Mouse (Mus musculus): ENCODE measurements at regions not wholly inside any gene's neighbourhood (a gene's known extent, or its start where the extent isn't known, plus 50 kb on each side); places are given as distances from the start of the nearest gene placed in this dataset.

- TF ChIP-seq CTCF (IDR thresholded peaks at IDR 0.05; ENCODE audit: low read depth) = no peak
- Histone ChIP-seq H3K4me2 (replicated peaks; ENCODE audit: low read depth) (no peak overlapping the region), H3K9me3 (ENCODE audit: control insufficient read depth) (no peaks in the 10 kb centered on the region), H3K4me1 (replicated peaks; ENCODE audit: control insufficient read depth, insufficient read depth, low read length) (no peaks in the 10 kb centered on the region), H3K27me3 (replicated peaks; ENCODE audit: control insufficient read depth, insufficient read depth, low read length) (no peaks in the 10 kb centered on the region), H3K36me3 (ENCODE audit: control insufficient read depth, insufficient read depth) (no peaks in the 10 kb centered on the region), H3K27ac (ENCODE audit: low read depth, low read length) (no peak overlapping the region), H3K9ac (ENCODE audit: low read depth, low read length) (no peak overlapping the region), H3K4me3 (ENCODE audit: low read depth, low read length) (no peak overlapping the region)
- 78% methylated on average over 7 of the region's 7 CpGs for WGBS
- no peak for ATAC-seq
Observed at GRCm38 (mm10) chr2:131418130-131418529, 65.4 kb upstream of the Rnf24 start.

DNA sequence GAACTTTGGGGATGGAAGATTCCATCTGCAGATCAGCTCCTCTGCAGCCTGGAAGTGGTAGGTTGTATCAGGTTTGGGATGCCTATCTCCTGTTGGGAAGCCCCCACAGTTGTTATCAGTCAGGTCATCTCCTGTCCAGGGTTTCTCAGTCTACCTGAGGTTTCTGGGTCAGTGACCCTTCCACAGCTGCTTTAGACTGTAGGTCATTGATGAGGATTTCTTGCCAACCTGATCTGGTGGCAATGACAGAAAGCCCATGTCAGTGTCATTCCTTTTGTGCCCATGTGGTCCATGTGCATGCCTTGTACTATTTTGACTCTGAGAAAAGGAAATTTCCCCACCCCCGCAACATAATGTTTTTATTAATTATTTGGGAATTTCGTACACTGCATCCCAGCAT, 64.8 kb upstream of the Rnf24 start:
- Histone ChIP-seq H3K4me1 (replicated peaks; ENCODE audit: control insufficient read depth, insufficient read depth, low read length) (no peaks in the 10 kb centered on the region), H3K9me3 (ENCODE audit: control insufficient read depth) (no peaks in the 10 kb centered on the region), H3K27ac (ENCODE audit: low read depth, low read length) (no peak overlapping the region), H3K4me2 (replicated peaks; ENCODE audit: low read depth) (no peak overlapping the region), H3K9ac (ENCODE audit: low read depth, low read length) (no peak overlapping the region), H3K4me3 (ENCODE audit: low read depth, low read length) (no peak overlapping the region), H3K36me3 (ENCODE audit: control insufficient read depth, insufficient read depth) (no peaks in the 10 kb centered on the region), H3K27me3 (replicated peaks; ENCODE audit: control insufficient read depth, insufficient read depth, low read length) (no peaks in the 10 kb centered on the region)
- no peak for ATAC-seq
- 92% methylated on average over 2 of the region's 2 CpGs for WGBS
- TF ChIP-seq CTCF (IDR thresholded peaks at IDR 0.05; ENCODE audit: low read depth) = no peak

DNA sequence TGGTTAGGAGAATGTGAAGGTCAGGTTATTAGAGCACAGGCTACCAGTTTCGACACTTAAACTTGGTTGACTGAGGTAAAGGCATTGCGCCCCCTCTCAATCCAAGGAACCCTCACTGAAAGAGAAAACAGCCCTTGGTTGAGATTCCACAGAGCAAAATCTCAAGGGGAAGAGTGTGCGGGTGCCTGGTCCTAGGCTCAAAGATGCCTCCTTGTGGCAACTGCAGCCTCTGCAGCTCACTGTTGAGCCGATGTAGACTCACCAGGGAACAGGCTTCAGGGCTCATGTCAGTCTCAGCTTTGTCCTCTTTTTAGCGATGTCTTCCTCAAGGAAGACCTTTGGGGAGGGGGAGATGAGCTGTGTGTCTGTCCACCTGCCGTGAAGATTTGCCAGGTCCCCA, 63.8 kb upstream of the Rnf24 start:
- Histone ChIP-seq H3K9me3 (ENCODE audit: control insufficient read depth) (no peaks in the 10 kb centered on the region), H3K27me3 (replicated peaks; ENCODE audit: control insufficient read depth, insufficient read depth, low read length) (no peaks in the 10 kb centered on the region), H3K36me3 (ENCODE audit: control insufficient read depth, insufficient read depth) (no peaks in the 10 kb centered on the region), H3K27ac (ENCODE audit: low read depth, low read length) (no peak overlapping the region), H3K4me3 (ENCODE audit: low read depth, low read length) (no peak overlapping the region), H3K9ac (ENCODE audit: low read depth, low read length) (no peak overlapping the region), H3K4me1 (replicated peaks; ENCODE audit: control insufficient read depth, insufficient read depth, low read length) (no peaks in the 10 kb centered on the region), H3K4me2 (replicated peaks; ENCODE audit: low read depth) (no peak overlapping the region)
- peak; percentile 91 for TF ChIP-seq CTCF (IDR thresholded peaks at IDR 0.05; ENCODE audit: low read depth)
- WGBS = 26% methylated on average over 6 of the region's 6 CpGs
- ATAC-seq = peak; percentile 47; the same call in 1 of the 2 replicates

DNA sequence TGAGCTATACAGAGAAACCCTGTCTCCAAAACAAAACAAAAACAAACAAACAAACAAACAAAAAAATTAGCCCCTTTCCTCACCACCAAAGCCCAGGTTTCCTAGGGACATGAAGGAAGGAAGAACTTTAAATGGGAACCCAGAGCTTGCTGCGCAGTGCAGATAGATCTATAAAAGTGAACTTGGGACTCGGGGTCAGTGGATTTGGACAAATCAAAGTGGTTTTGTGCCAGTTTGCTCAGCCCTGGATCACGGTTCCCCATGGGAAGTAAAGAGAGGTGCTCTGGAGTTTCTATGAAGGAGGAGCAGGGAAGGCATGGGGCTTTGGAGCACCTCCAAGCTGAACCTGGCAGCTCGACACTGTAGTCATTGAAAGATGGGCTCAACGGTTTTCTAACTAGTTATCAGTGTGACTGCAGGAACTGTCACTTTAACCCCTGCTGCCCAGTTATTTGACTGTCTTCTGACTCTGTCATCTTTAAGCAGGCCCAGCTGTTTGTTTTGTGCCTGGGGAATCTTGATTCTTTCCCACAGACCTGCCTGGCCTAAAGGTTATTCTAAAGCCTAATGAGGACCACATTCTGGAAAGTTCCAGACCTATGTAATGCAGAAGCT, 58.3 kb upstream of the Rnf24 start:
- Histone ChIP-seq H3K36me3 (ENCODE audit: control insufficient read depth, insufficient read depth) (no peaks in the 10 kb centered on the region), H3K9me3 (ENCODE audit: control insufficient read depth) (no peaks in the 10 kb centered on the region), H3K4me1 (replicated peaks; ENCODE audit: control insufficient read depth, insufficient read depth, low read length) (no peaks in the 10 kb centered on the region), H3K27ac (ENCODE audit: low read depth, low read length) (no peak overlapping the region), H3K9ac (ENCODE audit: low read depth, low read length) (no peak overlapping the region), H3K4me2 (replicated peaks; ENCODE audit: low read depth) (no peak overlapping the region), H3K4me3 (ENCODE audit: low read depth, low read length) (no peak overlapping the region), H3K27me3 (replicated peaks; ENCODE audit: control insufficient read depth, insufficient read depth, low read length) (no peaks in the 10 kb centered on the region)
- WGBS = 74% methylated on average over 5 of the region's 5 CpGs
- no peak for TF ChIP-seq CTCF (IDR thresholded peaks at IDR 0.05; ENCODE audit: low read depth)
- ATAC-seq = no peak

DNA sequence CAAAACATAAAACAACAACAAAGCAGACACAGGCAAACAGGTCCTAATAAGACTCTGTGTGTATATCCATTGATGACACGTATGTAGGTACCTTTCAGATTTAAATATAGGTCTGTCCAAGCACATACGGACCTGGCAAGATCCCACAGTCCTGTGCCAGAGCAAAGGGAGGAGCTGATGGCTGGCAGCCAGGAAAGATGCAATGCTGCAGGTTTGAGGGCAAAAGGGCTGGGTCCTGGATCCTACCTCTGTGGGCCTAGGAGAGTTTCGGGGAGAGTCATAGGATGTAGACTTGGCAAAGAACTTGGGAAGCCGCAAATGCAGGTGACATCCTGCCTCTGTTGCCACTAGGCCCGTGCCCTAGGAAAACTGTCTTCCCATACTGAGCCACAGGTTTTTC, 54.6 kb upstream of the Rnf24 start:
- Histone ChIP-seq H3K9me3 (ENCODE audit: control insufficient read depth) (no peaks in the 10 kb centered on the region), H3K27ac (ENCODE audit: low read depth, low read length) (no peak overlapping the region), H3K27me3 (replicated peaks; ENCODE audit: control insufficient read depth, insufficient read depth, low read length) (no peaks in the 10 kb centered on the region), H3K4me2 (replicated peaks; ENCODE audit: low read depth) (no peak overlapping the region), H3K4me3 (ENCODE audit: low read depth, low read length) (no peak overlapping the region), H3K36me3 (ENCODE audit: control insufficient read depth, insufficient read depth) (no peaks in the 10 kb centered on the region), H3K4me1 (replicated peaks; ENCODE audit: control insufficient read depth, insufficient read depth, low read length) (0 out of 2 replicates have a peak, but pooled peaks cover 2% of the 10 kb centered on the region), H3K9ac (ENCODE audit: low read depth, low read length) (no peak overlapping the region)
- ATAC-seq = no peak
- no peak for TF ChIP-seq CTCF (IDR thresholded peaks at IDR 0.05; ENCODE audit: low read depth)
- WGBS = 89% methylated on average over 5 of the region's 5 CpGs

DNA sequence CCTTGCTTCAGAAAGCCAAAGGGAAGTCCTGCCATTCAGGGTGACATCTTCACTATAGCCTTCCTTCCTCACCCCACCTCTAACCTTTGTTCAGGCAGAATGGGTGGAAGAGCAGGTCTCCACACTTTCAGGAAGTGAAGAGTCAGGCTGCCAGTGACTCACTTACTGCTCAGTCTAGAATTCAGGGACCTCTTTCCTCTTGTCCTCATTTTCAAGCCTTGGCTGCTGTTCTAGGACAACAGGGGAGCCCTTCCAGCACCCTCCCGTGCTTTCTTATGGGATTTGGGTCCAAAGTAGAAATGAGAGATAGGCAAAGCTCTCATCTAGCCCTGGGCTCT, 51.5 kb upstream of the Rnf24 start:
- 41% methylated on average over 1 of the region's 1 CpGs for WGBS
- Histone ChIP-seq H3K27me3 (replicated peaks; ENCODE audit: control insufficient read depth, insufficient read depth, low read length) (no peaks in the 10 kb centered on the region), H3K4me2 (replicated peaks; ENCODE audit: low read depth) (no peak overlapping the region), H3K36me3 (ENCODE audit: control insufficient read depth, insufficient read depth) (no peaks in the 10 kb centered on the region), H3K4me3 (ENCODE audit: low read depth, low read length) (no peak overlapping the region), H3K4me1 (replicated peaks; ENCODE audit: control insufficient read depth, insufficient read depth, low read length) (0 out of 2 replicates have a peak, but pooled peaks cover 2% of the 10 kb centered on the region), H3K9ac (ENCODE audit: low read depth, low read length) (no peak overlapping the region), H3K9me3 (ENCODE audit: control insufficient read depth) (no peaks in the 10 kb centered on the region), H3K27ac (ENCODE audit: low read depth, low read length) (peak overlapping the region; percentile 16; the same call in 1 of the 2 replicates)
- peak; percentile 58 for ATAC-seq
- TF ChIP-seq CTCF (IDR thresholded peaks at IDR 0.05; ENCODE audit: low read depth) = no peak
